Mouse (Mus musculus): Measurements from ENCODE around the gene Olfr25. TPM values are rescaled to one million over a fixed set of nuclear protein-coding genes. Genes with fewer than 3 reads are reported as not detected.

Olfr25 gene
- not detected in 4 replicates for total RNA-seq (2023)

DNA sequence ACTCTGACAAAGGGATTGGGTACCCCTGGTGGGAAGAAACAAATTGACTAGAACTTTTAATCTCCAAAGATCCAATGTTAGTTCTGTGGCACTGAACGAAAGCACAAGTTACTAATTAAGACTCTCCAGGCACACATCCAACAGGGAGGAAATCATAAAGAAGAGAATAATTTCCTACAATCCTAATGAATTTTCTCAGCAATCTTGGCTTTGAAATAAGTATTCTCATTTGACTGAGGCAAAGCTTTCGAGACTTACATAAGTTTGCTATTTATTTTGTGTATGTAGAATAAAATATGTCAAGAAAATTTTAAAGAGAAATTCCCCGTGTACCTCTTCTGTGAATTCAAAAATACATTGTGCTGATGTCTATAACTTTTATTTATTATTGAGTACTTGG, at the start of gene Olfr25:
TSS of gene Olfr25 (plus strand) at position 301 of the 400 bp plus-strand sequence.

DNA sequence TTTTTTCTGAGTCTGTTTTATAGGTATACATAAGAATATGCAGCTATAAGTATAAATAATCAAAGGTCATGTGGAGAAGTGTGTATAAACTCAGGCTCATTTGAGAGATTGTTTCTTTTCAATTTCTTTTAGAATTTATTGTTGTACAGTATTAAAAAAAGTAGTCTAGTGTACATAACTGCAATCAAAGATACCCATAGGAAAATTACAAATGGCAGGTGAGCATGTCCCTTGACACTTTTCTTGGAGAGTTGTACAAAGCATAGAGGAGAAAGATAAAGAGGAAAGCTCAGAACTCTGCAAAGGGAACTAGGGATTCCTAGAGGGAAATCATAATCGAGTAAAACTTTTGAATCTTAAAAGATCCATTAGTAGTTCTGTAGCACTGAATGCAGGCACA, 38.1 kb upstream of the Olfr25 start, which contains the start of gene Olfr896-ps1:
TSS of gene Olfr896-ps1 (plus strand) at position 301 of the 400 bp plus-strand sequence.

DNA sequence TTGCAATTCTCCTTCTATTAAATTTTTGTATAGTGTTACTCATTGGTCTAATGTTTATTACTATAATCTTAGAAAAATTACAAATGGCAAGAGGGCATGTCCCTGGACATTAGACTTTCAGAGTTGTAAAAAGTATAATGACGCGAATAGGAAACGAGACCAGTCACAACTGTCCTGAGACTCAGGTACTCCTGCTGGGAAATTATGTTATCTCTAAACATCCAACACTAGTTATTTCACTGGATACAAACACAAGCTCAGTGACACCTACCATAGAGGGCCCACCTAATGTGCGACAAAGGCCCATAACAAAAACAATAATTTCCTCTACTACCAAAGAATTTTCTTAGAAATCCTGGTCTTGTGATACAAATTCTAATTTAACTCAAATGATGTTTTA, 19.3 kb downstream of the Olfr25 start, which contains the start of gene Olfr898:
TSS of gene Olfr898 (plus strand) at position 301 of the 400 bp plus-strand sequence.

DNA sequence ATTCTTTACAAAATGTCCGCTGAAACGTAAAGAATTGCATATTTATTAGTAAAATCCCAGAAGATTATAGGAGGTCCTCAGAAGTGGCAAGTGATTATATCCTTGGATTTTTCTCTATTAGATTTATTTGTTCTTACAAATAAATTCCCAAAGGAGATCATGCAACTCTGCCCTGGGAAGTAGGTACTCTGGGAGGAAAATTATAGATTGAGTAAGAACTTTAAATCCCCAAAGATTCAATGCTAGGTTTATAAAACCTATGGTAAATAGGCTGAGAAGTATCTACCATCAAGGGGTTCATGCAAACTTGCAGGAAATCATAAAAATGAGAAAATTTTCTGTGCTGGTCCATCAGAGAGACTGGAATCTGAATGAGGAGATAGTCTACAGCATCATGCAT, 37.7 kb downstream of the Olfr25 start, which contains the start of gene Olfr250:
TSS of gene Olfr250 (plus strand) at position 301 of the 400 bp plus-strand sequence.

DNA sequence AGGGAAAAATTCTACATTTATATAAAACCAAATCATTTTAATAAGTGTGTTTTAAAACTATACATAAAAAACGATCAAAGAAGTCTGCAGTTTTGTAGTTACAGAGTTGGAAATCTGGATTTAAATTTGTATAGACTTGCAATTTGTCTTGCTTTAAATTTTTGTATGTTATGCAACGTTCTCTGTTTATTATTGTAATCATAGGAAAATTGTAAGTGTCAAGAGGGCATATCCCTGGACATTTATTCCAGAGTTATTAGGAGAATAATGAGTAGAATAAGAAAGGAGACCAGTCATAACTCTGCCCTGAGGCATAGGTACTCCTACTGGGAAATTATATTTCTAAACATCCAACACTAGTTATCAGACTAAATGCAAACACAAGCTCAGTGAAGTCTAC, 47.9 kb downstream of the Olfr25 start, which contains the start of gene Olfr251:
TSS of gene Olfr251 (plus strand) at position 301 of the 400 bp plus-strand sequence.

Other genes starting within 250 kb of the Olfr25 start
- not detected in 4 replicates for gene Olfr887, start 245.0 kb upstream of the Olfr25 start, total RNA-seq (2023)
- gene Olfr888, start 220.9 kb upstream of the Olfr25 start, total RNA-seq (2023): not detected in 4 replicates
- gene Olfr889, start 213.9 kb upstream of the Olfr25 start, total RNA-seq (2023): 0.09 to 0.19 TPM in 2 of 4 replicates, not detected in the others
- gene Olfr890, start 186.5 kb upstream of the Olfr25 start, total RNA-seq (2023): not detected in 4 replicates
- not detected in 4 replicates for gene Olfr891, start 148.2 kb upstream of the Olfr25 start, total RNA-seq (2023)
- not detected in 4 replicates for gene Olfr893, start 120.7 kb upstream of the Olfr25 start, total RNA-seq (2023)
- not detected in 4 replicates for gene Olfr894, start 111.0 kb upstream of the Olfr25 start, total RNA-seq (2023)
- not detected in 4 replicates for gene Olfr143, start 76.3 kb upstream of the Olfr25 start, total RNA-seq (2023)
- not detected in 4 replicates for gene Olfr895, start 61.2 kb upstream of the Olfr25 start, total RNA-seq (2023)
- gene Olfr896-ps1, start 38.0 kb upstream of the Olfr25 start, total RNA-seq (2023): not detected in 4 replicates
- gene Olfr898, start 19.4 kb downstream of the Olfr25 start, total RNA-seq (2023): not detected in 4 replicates
- not detected in 4 replicates for gene Olfr250, start 37.8 kb downstream of the Olfr25 start, total RNA-seq (2023)
- not detected in 4 replicates for gene Olfr251, start 48.0 kb downstream of the Olfr25 start, total RNA-seq (2023)
- gene Olfr147, start 72.6 kb downstream of the Olfr25 start, total RNA-seq (2023): not detected in 4 replicates
- not detected in 4 replicates for gene Olfr901, start 100.4 kb downstream of the Olfr25 start, total RNA-seq (2023)
- gene Olfr902, start 118.6 kb downstream of the Olfr25 start, total RNA-seq (2023): not detected in 4 replicates
- not detected in 4 replicates for gene Olfr904, start 134.1 kb downstream of the Olfr25 start, total RNA-seq (2023)
- 0.18 TPM in 1 of 4 replicates, not detected in the others for gene Olfr905, start 142.0 kb downstream of the Olfr25 start, total RNA-seq (2023)
- not detected in 4 replicates for gene Olfr906, start 158.0 kb downstream of the Olfr25 start, total RNA-seq (2023)
- not detected in 4 replicates for gene Olfr907, start 166.7 kb downstream of the Olfr25 start, total RNA-seq (2023)
- not detected in 4 replicates for gene Olfr911-ps1, start 192.5 kb downstream of the Olfr25 start, total RNA-seq (2023)
- gene Olfr910, start 208.8 kb downstream of the Olfr25 start, total RNA-seq (2023): not detected in 4 replicates